Mouse (Mus musculus) thymus, postnatal 10 days (tissue): ENCODE measurements around the gene Atf6.

ENCODE experiments used
- DNase-seq, 2 experiments: peaks; one replicate each; pipeline ENCODE4 v3.0.0; 2021; ENCODE audit warnings: low spot score in 2 of 2

Atf6 gene

GRCm38 (mm10) chr1:170882915-170883485 is 15.4 kb upstream of the Atf6 start:
- no peak for DNase-seq

- no peak for DNase-seq
These were observed 9.3 kb upstream of the Atf6 start for GRCm38 (mm10) chr1:170876906-170877305.

GRCm38 (mm10) chr1:170875676-170876075 is 8.1 kb upstream of the Atf6 start:
- DNase-seq, result no peak

- no peak for DNase-seq
These were observed 4.4 kb upstream of the Atf6 start for GRCm38 (mm10) chr1:170871961-170872360.

- DNase-seq, result no peak
These were observed 3.8 kb upstream of the Atf6 start for GRCm38 (mm10) chr1:170871402-170871801.

- no peak for DNase-seq
These were observed 1.3 kb upstream of the Atf6 start for GRCm38 (mm10) chr1:170868905-170869283.

GRCm38 (mm10) chr1:170868107-170868904 is 735 bp upstream of the Atf6 start:
- peak; percentile 17 to 28 for DNase-seq

- DNase-seq, result no peak
These were observed 430 bp downstream of the Atf6 start for GRCm38 (mm10) chr1:170866992-170867690.

- no peak for DNase-seq
These were observed 2.2 kb downstream of the Atf6 start for GRCm38 (mm10) chr1:170865406-170865805.

GRCm38 (mm10) chr1:170864754-170865153 is 2.8 kb downstream of the Atf6 start:
- no peak for DNase-seq

GRCm38 (mm10) chr1:170864234-170864633 is 3.3 kb downstream of the Atf6 start:
- no peak for DNase-seq

- peak in 1 of 2 experiments; percentile 23 for DNase-seq
These were observed 4.5 kb downstream of the Atf6 start for GRCm38 (mm10) chr1:170863033-170863432.

- DNase-seq, result no peak
These were observed 5.2 kb downstream of the Atf6 start for GRCm38 (mm10) chr1:170862435-170862717.

GRCm38 (mm10) chr1:170861671-170862434 is 5.7 kb downstream of the Atf6 start:
- no peak for DNase-seq

GRCm38 (mm10) chr1:170858872-170859271 is 8.7 kb downstream of the Atf6 start:
- DNase-seq, result no peak

GRCm38 (mm10) chr1:170857369-170857768 is 10.2 kb downstream of the Atf6 start:
- DNase-seq, result no peak

GRCm38 (mm10) chr1:170855056-170855760 is 12.4 kb downstream of the Atf6 start:
- no peak for DNase-seq

GRCm38 (mm10) chr1:170853604-170854003 is 14.0 kb downstream of the Atf6 start:
- DNase-seq, result no peak

- no peak for DNase-seq
These were observed 16.6 kb downstream of the Atf6 start for GRCm38 (mm10) chr1:170850637-170851624.

- no peak for DNase-seq
These were observed 17.6 kb downstream of the Atf6 start for GRCm38 (mm10) chr1:170850007-170850406.
